Mouse (Mus musculus) G1E (cell line): Measurements from ENCODE around the gene Tifab.
A peak's percentile ranks its signal among the peaks of the same experiment; 100 is the strongest.

Experiments used
- CTCF ChIP-seq: IDR thresholded peaks from 2 replicates; pipeline ENCODE4 v1.5.1; 2012; ENCODE audit warnings: low read depth, low read length, inconsistent platforms, mixed read lengths
- GATA1 ChIP-seq: IDR thresholded peaks from 2 replicates; pipeline ENCODE4 v1.6.1; 2012; ENCODE audit warnings: borderline replicate concordance, low read length, inconsistent platforms, mixed read lengths
- GATA2 ChIP-seq: IDR thresholded peaks from 2 replicates; pipeline ENCODE4 v1.6.1; 2012; ENCODE audit warnings: low read depth, low read length, inconsistent platforms, borderline replicate concordance
- POLR2AphosphoS5 ChIP-seq: IDR thresholded peaks from 2 replicates; pipeline ENCODE4 v1.6.1; 2012; ENCODE audit warnings: low read depth, low read length, inconsistent platforms; ENCODE audit not compliant: insufficient replicate concordance
- TAL1 ChIP-seq: conservative IDR thresholded peaks from 2 replicates; pipeline ENCODE4 v1.6.1; 2012; ENCODE audit warnings: low read depth, low read length, inconsistent platforms, mixed read lengths

DNA sequence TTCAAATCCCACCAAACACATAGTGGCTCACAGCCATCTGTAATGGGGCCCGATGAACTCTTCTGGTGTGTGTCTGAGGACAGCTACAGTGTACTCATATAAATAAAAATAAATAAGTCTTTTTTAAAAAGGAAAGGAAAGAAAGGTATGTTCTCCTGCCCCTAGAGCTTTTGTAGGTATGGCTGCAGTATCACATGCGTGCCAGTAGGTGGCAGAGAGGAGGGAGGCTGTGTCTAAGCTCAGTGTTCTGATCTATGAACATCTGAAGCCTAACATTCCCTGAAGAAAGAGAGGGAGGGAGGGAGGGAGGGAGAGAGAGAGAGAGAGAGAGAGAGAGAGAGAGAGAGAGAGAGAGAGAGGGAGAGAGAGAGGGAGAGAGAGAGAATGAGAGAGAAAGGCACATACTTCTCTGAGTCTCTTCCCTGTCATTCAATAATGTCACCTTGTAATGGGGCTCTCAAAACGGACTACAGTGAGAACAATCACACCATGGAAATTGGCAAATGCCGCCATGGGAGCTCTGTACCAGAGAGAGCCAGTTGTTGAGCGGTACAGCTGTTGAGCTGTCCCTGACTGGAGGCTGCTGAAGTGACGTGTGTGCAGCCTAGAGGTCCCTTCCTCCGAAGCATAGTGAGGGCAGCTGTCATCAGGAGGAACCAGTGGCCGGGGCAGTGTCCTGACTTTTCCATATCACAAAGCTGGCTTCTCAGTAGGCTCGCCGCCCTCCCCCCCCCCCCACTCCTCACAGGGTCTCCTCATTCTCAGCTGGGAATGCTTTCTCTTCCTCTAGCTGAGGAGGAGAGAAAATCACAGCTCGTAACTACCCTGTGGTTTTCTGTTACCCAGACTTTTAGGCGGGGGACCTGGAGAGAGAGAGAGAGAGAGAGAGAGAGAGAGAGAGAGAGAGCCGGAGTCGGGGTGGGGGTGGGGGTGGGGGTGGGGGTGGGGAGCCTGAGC lies 11.0 kb downstream of the Tifab start:
- TF ChIP-seq CTCF (peak; percentile 43), POLR2AphosphoS5 (no peak), GATA1 (no peak), GATA2 (no peak), TAL1 (no peak)
